14 mouse cellular contexts compared by ENCODE assay signal in genomic region chr7:98150525-98150924, GRCm38 (mm10). TPM values are rescaled to one million over a fixed set of nuclear protein-coding genes. Genes with fewer than 3 reads are reported as not detected.
DNase-seq lines count a peak whose midpoint lies in the region; ATAC-seq and TF ChIP-seq lines count a peak whose summit lies in the region.
"Had no signal": no experiment of that assay in that cellular context is flagged by ENCODE, and none has a peak within 500 bp of the region (broad histone marks: within the 10 kb centered on the region; RNA-seq: fewer than 3 reads in every experiment).

No protein-coding gene starts in this region.

- H3K27ac ChIP-seq in hindbrain, postnatal 0 days = no peak overlapping the region
- no peak overlapping the region for H3K27ac ChIP-seq in hindbrain, embryonic 16.5 days (ENCODE audit: low read depth, low read length)
- no peak overlapping the region for H3K27ac ChIP-seq in lung, embryonic 14.5 days (ENCODE audit: low read depth)
- no peak overlapping the region for H3K27ac ChIP-seq in midbrain, postnatal 0 days (ENCODE audit: low read depth, low read length)
- H3K27ac ChIP-seq: embryonic facial prominence, embryonic 12.5 days; hindbrain, embryonic 15.5 days had no signal

- no peak for ATAC-seq in hindbrain, postnatal 0 days
- no peak for ATAC-seq in hindbrain, embryonic 16.5 days
- ATAC-seq in lung, embryonic 14.5 days (ENCODE audit: insufficient read depth) = no peak
- ATAC-seq in midbrain, postnatal 0 days (ENCODE audit: low FRiP score) = no peak
- ATAC-seq: forebrain, embryonic 16.5 days had no signal

- H3K27me3 ChIP-seq in hindbrain, postnatal 0 days (ENCODE audit: insufficient read depth, low read length) = no peaks in the 10 kb centered on the region
- H3K27me3 ChIP-seq in hindbrain, embryonic 16.5 days (replicated peaks; ENCODE audit: control insufficient read depth, insufficient read depth, low read length) = no peaks in the 10 kb centered on the region
- no peaks in the 10 kb centered on the region for H3K27me3 ChIP-seq in lung, embryonic 14.5 days (ENCODE audit: insufficient read depth, low read length)
- no peaks in the 10 kb centered on the region for H3K27me3 ChIP-seq in midbrain, postnatal 0 days (ENCODE audit: insufficient read depth, low read length)
- H3K27me3 ChIP-seq: embryonic facial prominence, embryonic 12.5 days; hindbrain, embryonic 15.5 days had no signal

- H3K4me1 ChIP-seq in hindbrain, postnatal 0 days (ENCODE audit: insufficient read depth, low read length) = 0 out of 2 replicates have a peak, but pooled peaks cover 5% of the 10 kb centered on the region
- H3K4me1 ChIP-seq in hindbrain, embryonic 16.5 days (ENCODE audit: control insufficient read depth, insufficient read depth, low read depth, low read length) = peaks cover 5% of the 10 kb centered on the region
- H3K4me1 ChIP-seq in lung, embryonic 14.5 days (ENCODE audit: insufficient read depth) = peaks cover 3% of the 10 kb centered on the region; the same call in 1 of the 2 replicates
- no peaks in the 10 kb centered on the region for H3K4me1 ChIP-seq in midbrain, postnatal 0 days (ENCODE audit: insufficient read depth, low read length)

- H3K36me3 ChIP-seq in hindbrain, postnatal 0 days (ENCODE audit: insufficient read depth, low read length) = no peaks in the 10 kb centered on the region
- 0 out of 2 replicates have a peak, but pooled peaks cover 3% of the 10 kb centered on the region for H3K36me3 ChIP-seq in hindbrain, embryonic 16.5 days (ENCODE audit: control insufficient read depth, insufficient read depth, low read length)
- H3K36me3 ChIP-seq in lung, embryonic 14.5 days (ENCODE audit: insufficient read depth) = no peaks in the 10 kb centered on the region
- H3K36me3 ChIP-seq in midbrain, postnatal 0 days (ENCODE audit: insufficient read depth, low read length) = 0 out of 2 replicates have a peak, but pooled peaks cover 3% of the 10 kb centered on the region
- H3K36me3 ChIP-seq: embryonic facial prominence, embryonic 12.5 days; hindbrain, embryonic 15.5 days had no signal

- peak; percentile 62 for DNase-seq in adrenal gland, postnatal 10 days
- no peak for DNase-seq in adrenal gland, adult 8-10 months
- DNase-seq in hindbrain, postnatal 0 days (ENCODE audit: low spot score) = no peak
- no peak for DNase-seq in lung, embryonic 14.5 days
- DNase-seq in lung, postnatal 10 days = no peak
- no peak for DNase-seq in midbrain, postnatal 0 days (ENCODE audit: low spot score)
- no peak for DNase-seq in urinary bladder, postnatal 14 days (ENCODE audit: low spot score)
- DNase-seq: cerebellum, adult 8-10 months; thymus, postnatal 4 days had no signal

- no peaks in the 10 kb centered on the region for H3K9me3 ChIP-seq in hindbrain, postnatal 0 days (ENCODE audit: low read length)
- no peaks in the 10 kb centered on the region for H3K9me3 ChIP-seq in hindbrain, embryonic 16.5 days (ENCODE audit: control insufficient read depth, low read length)
- H3K9me3 ChIP-seq in lung, embryonic 14.5 days (ENCODE audit: low read depth, low read length) = no peaks in the 10 kb centered on the region
- no peaks in the 10 kb centered on the region for H3K9me3 ChIP-seq in midbrain, postnatal 0 days (ENCODE audit: low read length)
- H3K9me3 ChIP-seq: embryonic facial prominence, embryonic 12.5 days; hindbrain, embryonic 15.5 days had no signal

- H3K4me2 ChIP-seq in hindbrain, postnatal 0 days (ENCODE audit: low read depth, low read length) = no peak overlapping the region
- no peak overlapping the region for H3K4me2 ChIP-seq in hindbrain, embryonic 16.5 days (ENCODE audit: low read length)
- no peak overlapping the region for H3K4me2 ChIP-seq in lung, embryonic 14.5 days
- no peak overlapping the region for H3K4me2 ChIP-seq in midbrain, postnatal 0 days (ENCODE audit: low read depth, low read length, poor library complexity, severe bottlenecking)
- H3K4me2 ChIP-seq: embryonic facial prominence, embryonic 12.5 days; hindbrain, embryonic 15.5 days had no signal

- 47% methylated on average over 5 of the region's 5 CpGs for WGBS in hindbrain, postnatal 0 days
- WGBS in hindbrain, embryonic 16.5 days = 54% methylated on average over 5 of the region's 5 CpGs
- 41% methylated on average over 5 of the region's 5 CpGs for WGBS in lung, embryonic 14.5 days
- WGBS in midbrain, postnatal 0 days = 55% methylated on average over 5 of the region's 5 CpGs

- peak; percentile 60 for TF ChIP-seq CTCF in hindbrain, postnatal 0 days (IDR thresholded peaks at IDR 0.05; ENCODE audit: low read depth)
- TF ChIP-seq CTCF in lung, embryonic 14.5 days (IDR thresholded peaks at IDR 0.05; ENCODE audit: low read depth) = peak; percentile 27
- peak; percentile 65 for TF ChIP-seq CTCF in midbrain, postnatal 0 days (IDR thresholded peaks at IDR 0.05)

- H3K4me3 ChIP-seq in hindbrain, postnatal 0 days (ENCODE audit: low read length) = no peak overlapping the region
- H3K4me3 ChIP-seq in hindbrain, embryonic 16.5 days (ENCODE audit: low read length) = no peak overlapping the region
- no peak overlapping the region for H3K4me3 ChIP-seq in lung, embryonic 14.5 days (ENCODE audit: low read depth, low read length)
- no peak overlapping the region for H3K4me3 ChIP-seq in midbrain, postnatal 0 days (ENCODE audit: low read depth, low read length)
- H3K4me3 ChIP-seq: embryonic facial prominence, embryonic 12.5 days; hindbrain, embryonic 15.5 days had no signal

- H3K9ac ChIP-seq in hindbrain, postnatal 0 days (replicated peaks; ENCODE audit: low read length) = no peak overlapping the region
- H3K9ac ChIP-seq in hindbrain, embryonic 16.5 days (ENCODE audit: low read depth, low read length) = no peak overlapping the region
- no peak overlapping the region for H3K9ac ChIP-seq in lung, embryonic 14.5 days
- no peak overlapping the region for H3K9ac ChIP-seq in midbrain, postnatal 0 days (replicated peaks; ENCODE audit: low read length, poor library complexity, severe bottlenecking)
- H3K9ac ChIP-seq: embryonic facial prominence, embryonic 12.5 days; hindbrain, embryonic 15.5 days had no signal

RNA-seq across cellular contexts. Expression of gene Omp, which starts 5.2 kb away (rescaled TPM):
- 1 to 10 TPM in 1 of 2 experiments, under 1 TPM in 1; 0.66 to 1.2 TPM for total RNA-seq in adrenal gland, postnatal 10 days (2021)
- total RNA-seq in adrenal gland, adult 8-10 months (2022) = 1 to 10 TPM in 2 of 4 experiments, under 1 TPM in 2; 0.40 to 1.4 (median 0.94) TPM
- 0.07 and 0.47 TPM in 2 replicates for total RNA-seq in hindbrain, postnatal 0 days (2014; rRNA removed)
- polyA plus RNA-seq in hindbrain, postnatal 0 days (2015; fragmentation: Nextera tagmentation; extraction: Ambion mirVana) = 0.48 and 0.49 TPM in 2 replicates
- 0.34 and 0.37 TPM in 2 replicates for polyA plus RNA-seq in hindbrain, embryonic 16.5 days (2015; fragmentation: Nextera tagmentation; extraction: Ambion mirVana)
- polyA plus RNA-seq in lung, embryonic 14.5 days (2014; fragmentation: Nextera tagmentation; extraction: Ambion mirVana) = 0.33 TPM in 1 of 2 replicates, not detected in the other
- total RNA-seq in midbrain, postnatal 0 days (2014; rRNA removed) = 0.55 and 0.57 TPM in 2 replicates
- 0.22 and 0.46 TPM in 2 replicates for polyA plus RNA-seq in midbrain, postnatal 0 days (2015; fragmentation: Nextera tagmentation; extraction: Ambion mirVana)

RNA-seq across cellular contexts. Expression of gene Capn5, which starts 27.5 kb away (rescaled TPM):
- total RNA-seq in adrenal gland, postnatal 10 days (2021) = 10 to 100 TPM in 1 of 2 experiments, 1 to 10 TPM in 1; 8.2 to 13.4 TPM
- total RNA-seq in adrenal gland, adult 8-10 months (2022) = 10 to 100 TPM in 2 of 4 experiments, 1 to 10 TPM in 2; 6.8 to 11.1 (median 9.8) TPM
- 48.5 and 59.0 TPM in 2 replicates for total RNA-seq in hindbrain, postnatal 0 days (2014; rRNA removed)
- polyA plus RNA-seq in hindbrain, postnatal 0 days (2015; fragmentation: Nextera tagmentation; extraction: Ambion mirVana) = 20.2 and 23.0 TPM in 2 replicates
- 27.3 and 31.4 TPM in 2 replicates for polyA plus RNA-seq in hindbrain, embryonic 16.5 days (2015; fragmentation: Nextera tagmentation; extraction: Ambion mirVana)
- polyA plus RNA-seq in lung, embryonic 14.5 days (2014; fragmentation: Nextera tagmentation; extraction: Ambion mirVana) = 4.5 and 5.4 TPM in 2 replicates
- total RNA-seq in midbrain, postnatal 0 days (2014; rRNA removed) = 40.0 and 51.9 TPM in 2 replicates
- 20.7 and 20.9 TPM in 2 replicates for polyA plus RNA-seq in midbrain, postnatal 0 days (2015; fragmentation: Nextera tagmentation; extraction: Ambion mirVana)

RNA-seq across cellular contexts. Expression of gene Myo7a, which starts 31.2 kb away (rescaled TPM):
- 10 to 100 TPM; 48.9 to 87.1 TPM for total RNA-seq in adrenal gland, postnatal 10 days (2021)
- total RNA-seq in adrenal gland, adult 8-10 months (2022) = 100 to 1,000 TPM; 160 to 412 (median 278) TPM
- total RNA-seq in hindbrain, postnatal 0 days (2014; rRNA removed) = 42.1 and 50.8 TPM in 2 replicates
- polyA plus RNA-seq in hindbrain, postnatal 0 days (2015; fragmentation: Nextera tagmentation; extraction: Ambion mirVana) = 10.7 and 11.9 TPM in 2 replicates
- polyA plus RNA-seq in hindbrain, embryonic 16.5 days (2015; fragmentation: Nextera tagmentation; extraction: Ambion mirVana) = 13.9 and 22.8 TPM in 2 replicates
- 15.0 and 15.3 TPM in 2 replicates for polyA plus RNA-seq in lung, embryonic 14.5 days (2014; fragmentation: Nextera tagmentation; extraction: Ambion mirVana)
- 66.0 and 74.3 TPM in 2 replicates for total RNA-seq in midbrain, postnatal 0 days (2014; rRNA removed)
- 11.1 and 14.6 TPM in 2 replicates for polyA plus RNA-seq in midbrain, postnatal 0 days (2015; fragmentation: Nextera tagmentation; extraction: Ambion mirVana)

RNA-seq across cellular contexts. Expression of gene B3gnt6, which starts 48.8 kb away (rescaled TPM):
- total RNA-seq in adrenal gland, postnatal 10 days (2021) = 1 to 10 TPM; 2.3 to 3.3 TPM
- 10 to 100 TPM in 1 of 4 experiments, 1 to 10 TPM in 1, under 1 TPM in 1, not detected in 1; 0.37 to 12.5 (median 6.0) TPM for total RNA-seq in adrenal gland, adult 8-10 months (2022)
- 1.2 and 1.5 TPM in 2 replicates for total RNA-seq in hindbrain, postnatal 0 days (2014; rRNA removed)
- 0.76 and 1.2 TPM in 2 replicates for polyA plus RNA-seq in hindbrain, postnatal 0 days (2015; fragmentation: Nextera tagmentation; extraction: Ambion mirVana)
- polyA plus RNA-seq in hindbrain, embryonic 16.5 days (2015; fragmentation: Nextera tagmentation; extraction: Ambion mirVana) = 0.55 and 0.78 TPM in 2 replicates
- polyA plus RNA-seq in lung, embryonic 14.5 days (2014; fragmentation: Nextera tagmentation; extraction: Ambion mirVana) = not detected in 2 replicates
- 1.5 and 2.0 TPM in 2 replicates for total RNA-seq in midbrain, postnatal 0 days (2014; rRNA removed)
- 1.3 TPM in 2 replicates for polyA plus RNA-seq in midbrain, postnatal 0 days (2015; fragmentation: Nextera tagmentation; extraction: Ambion mirVana)
- total RNA-seq: megakaryocyte-erythroid progenitor cell, adult 5-6 weeks had no signal
- polyA plus RNA-seq: embryonic facial prominence, embryonic 12.5 days had no signal
